ENCODE assay signal across 8 mouse cellular contexts in the genomic region with DNA sequence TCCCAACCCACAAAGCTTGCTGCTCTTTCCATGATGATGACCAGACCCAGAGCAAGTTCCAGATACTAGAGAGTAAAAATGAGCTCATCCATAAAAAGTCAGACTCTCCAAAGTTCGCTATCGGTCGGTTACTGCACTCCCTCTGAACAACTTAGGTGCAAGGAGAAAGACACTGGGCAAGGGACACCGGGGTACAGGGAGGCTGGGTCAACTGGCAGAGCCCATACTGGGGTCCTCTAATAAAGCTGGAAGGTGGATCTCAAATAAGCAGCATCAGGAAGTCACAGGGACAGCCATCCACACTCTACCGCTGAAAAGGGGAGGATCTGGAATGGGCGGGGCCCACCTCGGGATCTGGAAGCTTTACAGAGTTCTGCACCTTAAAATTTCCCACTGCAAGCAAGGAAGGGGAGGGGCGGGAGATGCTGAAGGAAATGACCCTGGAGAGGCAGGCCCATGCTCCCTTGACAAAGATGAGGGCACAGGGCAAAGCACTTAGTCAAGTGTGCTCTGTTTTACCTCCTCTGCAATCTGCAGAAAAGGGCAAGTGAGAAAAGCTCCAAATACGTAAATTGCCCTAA. TPM values are rescaled to one million over a fixed set of nuclear protein-coding genes. Genes with fewer than 3 reads are reported as not detected.
DNase-seq lines count a peak whose midpoint lies in the region; ATAC-seq and TF ChIP-seq lines count a peak whose summit lies in the region.

No protein-coding gene starts in this region.

- 0 out of 2 replicates have a peak, but pooled peaks cover 8% of the 10 kb centered on the region for H3K4me1 ChIP-seq in lung, postnatal 0 days (ENCODE audit: insufficient read depth, low read depth, low read length)
- H3K4me1 ChIP-seq in hindbrain, embryonic 11.5 days (replicated peaks; ENCODE audit: control insufficient read depth, insufficient read depth, low read length): no peaks in the 10 kb centered on the region
- H3K4me1 ChIP-seq in limb, embryonic 12.5 days (replicated peaks): peaks cover 27% of the 10 kb centered on the region

- TF ChIP-seq CTCF in lung, postnatal 0 days (IDR thresholded peaks at IDR 0.05): no peak

- 36% methylated on average over 9 of the region's 9 CpGs for WGBS in lung, postnatal 0 days
- WGBS in hindbrain, embryonic 11.5 days: 24% methylated on average over 9 of the region's 9 CpGs
- 13% methylated on average over 9 of the region's 9 CpGs for WGBS in limb, embryonic 12.5 days

- peak overlapping the region; percentile 94 for H3K4me2 ChIP-seq in lung, postnatal 0 days (replicated peaks; ENCODE audit: low read depth, low read length)
- H3K4me2 ChIP-seq in hindbrain, embryonic 11.5 days (replicated peaks; ENCODE audit: low read depth, low read length): peak overlapping the region; percentile 99
- H3K4me2 ChIP-seq in limb, embryonic 12.5 days: peak overlapping the region; percentile 92

- no peaks in the 10 kb centered on the region for H3K9me3 ChIP-seq in lung, postnatal 0 days (ENCODE audit: low read length)
- no peaks in the 10 kb centered on the region for H3K9me3 ChIP-seq in hindbrain, embryonic 11.5 days (ENCODE audit: control insufficient read depth, low read length)
- no peaks in the 10 kb centered on the region for H3K9me3 ChIP-seq in limb, embryonic 12.5 days

- ATAC-seq in lung, postnatal 0 days: no peak
- ATAC-seq in hindbrain, embryonic 11.5 days (ENCODE audit: low FRiP score): no peak
- no peak for ATAC-seq in limb, embryonic 12.5 days (ENCODE audit: insufficient number of reproducible peaks, insufficient read depth, low FRiP score, low TSS enrichment, low read depth)

- H3K27ac ChIP-seq in lung, postnatal 0 days (ENCODE audit: low read length): no peak overlapping the region
- H3K27ac ChIP-seq in hindbrain, embryonic 11.5 days (ENCODE audit: low read depth, low read length): no peak overlapping the region
- H3K27ac ChIP-seq in limb, embryonic 12.5 days: no peak overlapping the region

- DNase-seq in lung, postnatal 0 days (ENCODE audit: low spot score): peak; percentile 22
- no peak for DNase-seq in lung, postnatal 14 days
- DNase-seq in hindbrain, embryonic 11.5 days (ENCODE audit: low spot score): peak; percentile 33
- DNase-seq in yolk sac, embryonic 10.5 days (ENCODE audit: low spot score): peak; percentile 37
- no peak for DNase-seq in adrenal gland, postnatal 25 days
- no peak for DNase-seq in right cerebral cortex, postnatal 14 days
- no peak for DNase-seq in frontal cortex, postnatal 25 days (ENCODE audit: low spot score in 2 of 2)

- H3K9ac ChIP-seq in lung, postnatal 0 days (replicated peaks; ENCODE audit: low read depth): no peak overlapping the region
- H3K9ac ChIP-seq in hindbrain, embryonic 11.5 days (ENCODE audit: low read depth, low read length): no peak overlapping the region; the same call in 1 of the 2 replicates
- peak overlapping the region; percentile 47; the same call in 1 of the 2 replicates for H3K9ac ChIP-seq in limb, embryonic 12.5 days (replicated peaks)

- no peaks in the 10 kb centered on the region for H3K36me3 ChIP-seq in lung, postnatal 0 days (ENCODE audit: insufficient read depth, low read length)
- H3K36me3 ChIP-seq in hindbrain, embryonic 11.5 days (ENCODE audit: control insufficient read depth, insufficient read depth, low read length): no peaks in the 10 kb centered on the region
- H3K36me3 ChIP-seq in limb, embryonic 12.5 days: peaks cover 5% of the 10 kb centered on the region; the same call in 1 of the 2 replicates

- TF ChIP-seq EP300 in lung, postnatal 0 days (IDR thresholded peaks at IDR 0.05): no peak

- no peaks in the 10 kb centered on the region for H3K27me3 ChIP-seq in lung, postnatal 0 days (replicated peaks; ENCODE audit: insufficient read depth, low read length)
- H3K27me3 ChIP-seq in hindbrain, embryonic 11.5 days (ENCODE audit: control insufficient read depth, insufficient read depth, low read length): peaks cover 7% of the 10 kb centered on the region; the same call in 1 of the 2 replicates
- no peaks in the 10 kb centered on the region; the same call in 1 of the 2 replicates for H3K27me3 ChIP-seq in limb, embryonic 12.5 days

- peak overlapping the region; percentile 93 for H3K4me3 ChIP-seq in lung, postnatal 0 days (ENCODE audit: low read depth, low read length)
- peak overlapping the region; percentile 78 for H3K4me3 ChIP-seq in hindbrain, embryonic 11.5 days (ENCODE audit: low read depth, low read length)
- H3K4me3 ChIP-seq in limb, embryonic 12.5 days (replicated peaks): peak overlapping the region; percentile 88

RNA-seq across cellular contexts. Expression of gene Fzd1, which starts 3.0 kb away (rescaled TPM):
- polyA plus RNA-seq in lung, postnatal 0 days (2015; fragmentation: Nextera tagmentation; extraction: Ambion mirVana): 18.3 and 23.3 TPM in 2 replicates
- 11.7 and 14.2 TPM in 2 replicates for polyA plus RNA-seq in hindbrain, embryonic 11.5 days (2014; fragmentation: Nextera tagmentation; extraction: Ambion mirVana)
- polyA plus RNA-seq in limb, embryonic 12.5 days (2016; fragmentation: Nextera tagmentation; extraction: Ambion mirVana): 34.1 and 39.0 TPM in 2 replicates
- total RNA-seq in adrenal gland, postnatal 25 days (2021): 16.7 and 17.8 TPM in 2 replicates

Comparison
In these comparisons a context has a peak if more than half of its experiments do, and no peak if none do; other contexts are left out.
1. DNase-seq: peak in lung, postnatal 0 days (single experiment), hindbrain, embryonic 11.5 days (single experiment) and yolk sac, embryonic 10.5 days (single experiment); none in lung, postnatal 14 days (single experiment), adrenal gland, postnatal 25 days (single experiment), right cerebral cortex, postnatal 14 days (single experiment) and frontal cortex, postnatal 25 days (0 of 2).
2. Peak in every context shown above with its lines, with median percentiles within 50 percentile points of each other: H3K4me2 ChIP-seq and H3K4me3 ChIP-seq.